Mouse (Mus musculus) liver, embryonic 14 days (tissue): ENCODE measurements around the gene Brd4. TPM values are rescaled to one million over a fixed set of nuclear protein-coding genes. Genes with fewer than 3 reads are reported as not detected.

Experiments
- polyA plus RNA-seq: library from polyadenylated mRNA; depleted of rRNA; stranded (reverse); fragments of >200 nt; gene quantifications from 2 replicates; pipeline ENCODE4 v1.2.3, GENCODE M21; 2012; rRNA removed

Brd4 gene
- polyA plus RNA-seq: 12.0 and 17.1 TPM in 2 replicates

GRCm38 (mm10) chr17:32284262-32285137 is at the start of gene Brd4:
Gene Brd4, minus strand, starts transcription at chr17:32284722.

DNA sequence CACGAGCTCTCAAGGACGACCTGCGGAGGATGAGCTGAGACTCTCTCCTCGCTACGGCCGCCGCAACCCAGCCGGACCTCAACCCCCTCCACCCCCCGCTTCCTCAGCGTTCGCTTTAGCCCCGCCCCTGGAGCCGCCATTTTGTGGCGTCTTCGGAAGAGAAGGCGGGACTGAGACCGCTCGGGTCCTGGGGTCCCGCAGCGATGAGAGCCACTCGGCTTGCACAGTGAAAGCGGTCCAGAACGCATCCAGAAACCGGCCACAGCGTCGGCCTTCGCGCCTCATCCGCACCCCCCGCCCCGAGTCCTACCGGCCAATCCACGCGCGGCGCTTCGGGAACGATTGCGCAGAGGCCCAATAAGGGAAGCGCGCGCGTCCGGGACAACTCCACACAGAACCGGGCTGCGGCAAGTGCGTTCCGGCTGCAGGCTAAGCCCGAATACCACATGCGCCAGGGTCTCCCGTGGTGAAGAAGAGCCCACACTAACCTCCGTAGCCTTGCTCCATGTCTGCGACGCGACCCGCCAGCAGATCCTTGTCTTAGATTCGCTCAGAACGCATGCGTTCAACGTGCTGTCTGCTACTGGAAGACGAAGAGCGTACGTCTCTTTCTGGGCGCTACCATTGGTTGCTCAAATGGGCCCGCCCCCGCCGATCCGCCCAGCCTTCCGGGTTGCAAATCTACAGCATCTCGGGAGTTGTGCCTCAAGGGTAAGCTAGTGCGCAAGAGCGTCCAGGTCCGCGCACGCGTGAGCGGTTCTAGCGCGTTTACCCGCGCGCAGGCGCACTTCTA is 36.3 kb upstream of the Brd4 start, which contains the start of gene Akap8:
Gene Akap8 (minus strand): TSS at position 642 of the 793 bp plus-strand sequence.

GRCm38 (mm10) chr17:32188863-32189636 is 95.5 kb downstream of the Brd4 start, which contains the start of gene Ephx3:
Gene Ephx3, minus strand, starts transcription at chr17:32189549.

GRCm38 (mm10) chr17:32166687-32167086 is 117.8 kb downstream of the Brd4 start, which contains the start of gene Notch3:
Gene Notch3, minus strand, starts transcription at chr17:32166852.

Other genes with a start within 250 kb of the Brd4 start
- gene Rrp1b, start 248.6 kb downstream of the Brd4 start, polyA plus RNA-seq: 8.1 and 9.4 TPM in 2 replicates
- 0.06 and 0.18 TPM in 2 replicates for gene Hsf2bp, start 248.4 kb downstream of the Brd4 start, polyA plus RNA-seq
- gene Notch3, start 117.9 kb downstream of the Brd4 start, polyA plus RNA-seq: 0.43 and 0.76 TPM in 2 replicates
- 0.03 and 0.09 TPM in 2 replicates for gene Ephx3, start 95.2 kb downstream of the Brd4 start, polyA plus RNA-seq
- gene Akap8, start 36.5 kb upstream of the Brd4 start, polyA plus RNA-seq: 28.0 and 31.0 TPM in 2 replicates
- 34.6 and 38.3 TPM in 2 replicates for gene Akap8l, start 65.9 kb upstream of the Brd4 start, polyA plus RNA-seq
- 7.7 and 9.7 TPM in 2 replicates for gene Wiz, start 104.7 kb upstream of the Brd4 start, polyA plus RNA-seq
- 1.6 and 2.1 TPM in 2 replicates for gene Rasal3, start 118.9 kb upstream of the Brd4 start, polyA plus RNA-seq
- gene Pglyrp2, start 139.4 kb upstream of the Brd4 start, polyA plus RNA-seq: 4.1 and 4.9 TPM in 2 replicates
- gene Cyp4f39, start 168.0 kb upstream of the Brd4 start, polyA plus RNA-seq: 0.26 and 0.27 TPM in 2 replicates
- 0.48 and 0.50 TPM in 2 replicates for gene Cyp4f17, start 221.3 kb upstream of the Brd4 start, polyA plus RNA-seq